Mouse (Mus musculus) midbrain, embryonic 10.5 days (tissue): ENCODE measurements around the gene Lgr4. TPM values are rescaled to one million over a fixed set of nuclear protein-coding genes. Genes with fewer than 3 reads are reported as not detected.
A peak's percentile ranks its signal among the peaks of the same experiment; 100 is the strongest.

ENCODE experiments used
- DNase-seq: peaks from one replicate; pipeline ENCODE4 v3.0.0-alpha.2; 2017; ENCODE audit warnings: low spot score
- H3K27ac ChIP-seq: fragments of 300-500 bp; sonication (generic); replicated peaks from 2 replicates; pipeline ENCODE4 v1.5.1; 2016; ENCODE audit warnings: mild to moderate bottlenecking
- H3K27me3 ChIP-seq: fragments of 300-500 bp; sonication (generic); 2 replicates; pipeline ENCODE4 v1.6.1; 2016; ENCODE audit warnings: low read depth, mild to moderate bottlenecking; ENCODE audit not compliant: poor library complexity, severe bottlenecking
- H3K36me3 ChIP-seq: fragments of 300-500 bp; sonication (generic); 2 replicates; pipeline ENCODE4 v1.6.1; 2016; ENCODE audit warnings: mild to moderate bottlenecking, moderate library complexity
- H3K4me1 ChIP-seq: fragments of 300-500 bp; sonication (generic); 2 replicates; pipeline ENCODE4 v1.6.1; 2016
- H3K4me3 ChIP-seq: fragments of 300-500 bp; sonication (generic); 2 replicates; pipeline ENCODE4 v1.5.1; 2016; ENCODE audit warnings: mild to moderate bottlenecking, moderate library complexity
- H3K9me3 ChIP-seq: fragments of 300-500 bp; sonication (generic); replicated peaks from 2 replicates; pipeline ENCODE4 v1.6.1; 2016; ENCODE audit warnings: mild to moderate bottlenecking
- WGBS: fragments of 180-500 bp; shearing (Covaris S2); methylation state at CpG from one replicate; pipeline ENCODE4 v1.1.7; 2016; 5-methylcytosine and 5-hydroxymethylcytosine counted together
- polyA plus RNA-seq: library from polyadenylated mRNA; unstranded; fragments of >200 nt; fragmentation: Nextera tagmentation; extraction: Ambion mirVana; gene quantifications from 2 replicates; pipeline ENCODE4 v1.2.1, GENCODE M21; 2016

Lgr4 gene
- polyA plus RNA-seq, 1 experiment from 2014 or later, result 12.7 TPM

DNA sequence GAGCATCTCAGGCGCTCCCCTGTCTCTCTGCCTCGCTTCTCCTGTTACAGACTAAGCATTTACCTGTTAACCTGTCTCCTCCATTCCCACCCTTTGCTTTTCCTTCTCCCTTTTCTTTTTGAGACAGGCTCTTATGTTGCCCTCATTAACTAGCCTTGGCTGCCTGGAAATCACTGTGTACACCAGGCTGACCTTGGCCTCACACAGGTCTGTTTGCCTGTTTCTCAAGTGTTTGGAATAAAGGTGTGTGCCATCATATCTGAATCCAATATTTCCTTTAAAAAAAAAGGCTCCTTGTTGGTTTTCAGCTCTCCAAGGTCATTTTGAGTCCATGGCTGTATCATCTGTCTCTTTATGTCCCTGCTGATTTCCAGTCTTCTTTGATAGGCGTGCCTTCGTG lies 9.5 kb downstream of the Lgr4 start:
- peaks cover 11% of the 10 kb centered on the region for H3K4me1 ChIP-seq
- no peak overlapping the region for H3K27ac ChIP-seq
- no peak overlapping the region for H3K4me3 ChIP-seq
- WGBS, result 98% methylated on average over 4 of the region's 4 CpGs
- no peaks in the 10 kb centered on the region for H3K27me3 ChIP-seq
- H3K9me3 ChIP-seq, result no peaks in the 10 kb centered on the region
- peaks cover 11% of the 10 kb centered on the region for H3K36me3 ChIP-seq
- no peak for DNase-seq

- DNase-seq, result no peak
- Histone ChIP-seq H3K9me3 (no peaks in the 10 kb centered on the region), H3K36me3 (peaks cover 11% of the 10 kb centered on the region), H3K4me1 (peaks cover 15% of the 10 kb centered on the region), H3K27me3 (peaks cover 4% of the 10 kb centered on the region; the same call in 1 of the 2 replicates), H3K27ac (no peak overlapping the region), H3K4me3 (no peak overlapping the region)
- 87% methylated on average over 7 of the region's 7 CpGs for WGBS
Measured at GRCm38 (mm10) chr2:109927446-109927845, 10.0 kb downstream of the Lgr4 start.

GRCm38 (mm10) chr2:109927876-109928275 lies 10.4 kb downstream of the Lgr4 start:
- H3K4me3 ChIP-seq, result no peak overlapping the region
- DNase-seq, result no peak
- peaks cover 11% of the 10 kb centered on the region for H3K36me3 ChIP-seq
- H3K27me3 ChIP-seq, result peaks cover 6% of the 10 kb centered on the region
- peaks cover 16% of the 10 kb centered on the region for H3K4me1 ChIP-seq
- no peak overlapping the region for H3K27ac ChIP-seq
- no peaks in the 10 kb centered on the region for H3K9me3 ChIP-seq

- no peak overlapping the region for H3K27ac ChIP-seq
- DNase-seq, result no peak
- H3K4me3 ChIP-seq, result no peak overlapping the region
- WGBS, result 77% methylated on average over 4 of the region's 4 CpGs
- no peaks in the 10 kb centered on the region for H3K9me3 ChIP-seq
- H3K36me3 ChIP-seq, result peaks cover 11% of the 10 kb centered on the region
- peaks cover 20% of the 10 kb centered on the region for H3K4me1 ChIP-seq
- peaks cover 15% of the 10 kb centered on the region for H3K27me3 ChIP-seq
Measured at GRCm38 (mm10) chr2:109928791-109929190, 11.3 kb downstream of the Lgr4 start.

DNA sequence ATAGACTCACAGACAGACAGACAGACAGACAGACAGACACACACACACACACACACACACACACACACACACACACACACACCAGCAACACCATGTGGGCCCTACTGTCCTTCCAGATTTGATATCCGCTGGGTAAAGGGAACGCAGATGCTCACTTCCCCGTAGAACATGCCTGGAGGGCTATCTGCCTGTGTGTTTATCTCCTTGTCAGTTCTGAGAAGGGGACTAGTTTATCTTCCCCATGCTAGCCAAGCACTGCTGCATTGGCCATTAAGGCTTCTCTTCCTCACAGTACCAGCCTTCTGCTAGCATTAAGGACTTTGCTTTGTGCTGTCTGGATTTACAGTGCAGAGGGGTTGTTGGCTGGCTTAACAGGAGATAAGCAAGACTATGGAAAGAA lies 11.8 kb downstream of the Lgr4 start:
- no peak overlapping the region for H3K4me3 ChIP-seq
- H3K9me3 ChIP-seq, result no peaks in the 10 kb centered on the region
- no peak overlapping the region for H3K27ac ChIP-seq
- H3K36me3 ChIP-seq, result peaks cover 11% of the 10 kb centered on the region
- H3K27me3 ChIP-seq, result peaks cover 19% of the 10 kb centered on the region
- no peak for DNase-seq
- H3K4me1 ChIP-seq, result peaks cover 17% of the 10 kb centered on the region
- WGBS, result 87% methylated on average over 3 of the region's 3 CpGs

- 96% methylated on average over 5 of the region's 5 CpGs for WGBS
- H3K4me3 ChIP-seq, result no peak overlapping the region
- DNase-seq, result no peak
Measured at GRCm38 (mm10) chr2:109930366-109930765, 12.9 kb downstream of the Lgr4 start.

GRCm38 (mm10) chr2:109930771-109931170 lies 13.3 kb downstream of the Lgr4 start:
- 91% methylated on average over 4 of the region's 4 CpGs for WGBS
- H3K4me3 ChIP-seq, result no peak overlapping the region
- H3K9me3 ChIP-seq, result no peaks in the 10 kb centered on the region
- no peak overlapping the region for H3K27ac ChIP-seq
- peaks cover 8% of the 10 kb centered on the region for H3K36me3 ChIP-seq
- peaks cover 34% of the 10 kb centered on the region for H3K27me3 ChIP-seq
- no peak for DNase-seq
- peaks cover 29% of the 10 kb centered on the region for H3K4me1 ChIP-seq

More at GRCm38 (mm10) chr2:109930366-109930765, 12.9 kb downstream of the Lgr4 start:
- Histone ChIP-seq H3K27ac (no peak overlapping the region), H3K36me3 (peaks cover 11% of the 10 kb centered on the region), H3K9me3 (no peaks in the 10 kb centered on the region), H3K27me3 (peaks cover 30% of the 10 kb centered on the region), H3K4me1 (peaks cover 25% of the 10 kb centered on the region)

DNA sequence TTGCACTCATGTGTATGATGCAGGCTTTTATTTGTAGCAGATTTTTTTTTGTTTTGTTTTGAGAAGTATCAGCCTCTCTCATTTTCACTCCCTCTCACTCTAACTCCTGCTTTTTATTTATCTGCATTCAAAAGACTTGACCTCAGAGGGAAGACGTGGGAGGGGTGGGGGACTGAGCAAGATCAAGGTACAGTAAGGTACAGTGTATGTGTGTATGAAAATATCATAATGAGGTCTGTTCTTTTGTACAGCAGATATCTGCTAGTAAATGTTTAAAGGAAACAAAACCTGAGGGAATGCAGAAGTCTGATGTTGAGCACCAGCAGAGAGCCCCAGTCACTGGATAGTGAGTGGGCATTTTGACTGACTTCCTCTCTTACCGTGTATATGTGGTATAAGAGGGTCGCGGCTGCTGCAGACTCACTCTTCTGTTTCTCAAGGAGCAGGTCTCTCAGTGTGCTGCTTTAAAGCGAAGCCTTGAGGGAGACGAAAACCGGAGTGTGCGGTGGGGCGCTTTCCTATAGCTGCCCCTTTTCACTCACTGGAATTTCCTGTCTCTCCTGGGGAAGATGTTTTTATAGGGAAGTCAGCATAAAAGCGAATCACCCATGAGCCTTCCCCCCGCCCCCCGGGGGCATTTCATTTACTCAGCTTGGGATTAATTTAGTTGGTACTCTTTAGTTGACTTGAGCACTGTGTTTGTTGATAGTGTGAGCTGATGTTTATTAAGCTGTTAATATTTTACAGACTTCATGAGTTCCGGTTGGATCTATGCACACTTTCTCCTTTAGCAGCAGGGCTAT lies 14.7 kb downstream of the Lgr4 start:
- Histone ChIP-seq H3K27me3 (peaks cover 39% of the 10 kb centered on the region), H3K4me1 (peaks cover 39% of the 10 kb centered on the region), H3K27ac (no peak overlapping the region), H3K4me3 (no peak overlapping the region), H3K9me3 (no peaks in the 10 kb centered on the region), H3K36me3 (no peaks in the 10 kb centered on the region)
- 60% methylated on average over 13 of the region's 13 CpGs for WGBS
- DNase-seq, result no peak

DNA sequence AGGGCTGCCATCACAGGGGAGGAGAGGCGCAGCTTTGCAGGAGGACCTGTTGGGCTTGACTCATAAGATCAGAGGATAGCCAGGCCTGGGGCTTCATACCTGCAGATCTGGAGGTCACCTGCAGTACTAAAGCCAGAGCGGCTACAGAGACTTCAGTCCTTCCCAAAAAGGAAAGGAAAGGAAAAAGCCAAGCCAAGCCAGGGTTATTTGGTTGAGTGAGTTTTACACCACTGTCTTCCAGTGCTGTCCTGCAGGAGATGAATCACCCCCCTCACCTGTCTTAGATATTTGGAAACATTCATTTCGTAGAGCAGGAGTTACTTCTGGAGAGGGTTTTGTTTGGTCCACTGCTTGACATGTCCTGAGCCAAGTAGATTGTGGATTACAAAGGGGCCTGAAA lies 15.7 kb downstream of the Lgr4 start:
- no peak overlapping the region for H3K27ac ChIP-seq
- peaks cover 46% of the 10 kb centered on the region for H3K27me3 ChIP-seq
- H3K4me1 ChIP-seq, result peaks cover 39% of the 10 kb centered on the region
- no peak overlapping the region for H3K4me3 ChIP-seq
- DNase-seq, result no peak
- no peaks in the 10 kb centered on the region for H3K36me3 ChIP-seq
- H3K9me3 ChIP-seq, result no peaks in the 10 kb centered on the region
- WGBS, result 90% methylated on average over 3 of the region's 3 CpGs

DNA sequence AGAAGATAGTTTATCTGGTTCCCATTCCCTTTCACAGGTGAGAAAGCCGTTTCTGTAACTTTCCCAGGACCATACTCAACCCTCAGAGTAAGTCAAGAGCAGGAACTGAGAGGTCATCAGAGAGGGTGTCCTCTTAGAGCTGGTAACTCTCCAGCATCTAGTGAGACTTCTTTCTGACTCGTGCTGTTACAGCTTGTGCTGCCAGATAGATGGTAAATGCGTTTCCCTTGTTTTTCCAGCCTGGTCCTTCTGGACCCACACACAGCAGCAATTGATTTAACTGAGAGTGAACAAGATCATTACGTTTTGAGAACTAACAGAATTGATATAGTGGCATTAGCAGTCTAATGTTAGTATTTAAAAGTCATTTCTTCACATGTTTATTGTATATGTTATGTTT lies 16.6 kb downstream of the Lgr4 start:
- Histone ChIP-seq H3K27ac (no peak overlapping the region), H3K9me3 (no peaks in the 10 kb centered on the region), H3K4me3 (no peak overlapping the region), H3K4me1 (peaks cover 39% of the 10 kb centered on the region), H3K36me3 (0 out of 2 replicates have a peak, but pooled peaks cover 3% of the 10 kb centered on the region), H3K27me3 (peaks cover 54% of the 10 kb centered on the region)
- 88% methylated on average over 4 of the region's 4 CpGs for WGBS
- DNase-seq, result no peak

- H3K27ac ChIP-seq, result no peak overlapping the region
- H3K27me3 ChIP-seq, result peaks cover 63% of the 10 kb centered on the region
- DNase-seq, result no peak
- peaks cover 42% of the 10 kb centered on the region for H3K4me1 ChIP-seq
- 95% methylated on average over 3 of the region's 3 CpGs for WGBS
- 0 out of 2 replicates have a peak, but pooled peaks cover 3% of the 10 kb centered on the region for H3K36me3 ChIP-seq
- H3K9me3 ChIP-seq, result no peaks in the 10 kb centered on the region
- no peak overlapping the region for H3K4me3 ChIP-seq
Measured at GRCm38 (mm10) chr2:109935194-109935593, 17.7 kb downstream of the Lgr4 start.

DNA sequence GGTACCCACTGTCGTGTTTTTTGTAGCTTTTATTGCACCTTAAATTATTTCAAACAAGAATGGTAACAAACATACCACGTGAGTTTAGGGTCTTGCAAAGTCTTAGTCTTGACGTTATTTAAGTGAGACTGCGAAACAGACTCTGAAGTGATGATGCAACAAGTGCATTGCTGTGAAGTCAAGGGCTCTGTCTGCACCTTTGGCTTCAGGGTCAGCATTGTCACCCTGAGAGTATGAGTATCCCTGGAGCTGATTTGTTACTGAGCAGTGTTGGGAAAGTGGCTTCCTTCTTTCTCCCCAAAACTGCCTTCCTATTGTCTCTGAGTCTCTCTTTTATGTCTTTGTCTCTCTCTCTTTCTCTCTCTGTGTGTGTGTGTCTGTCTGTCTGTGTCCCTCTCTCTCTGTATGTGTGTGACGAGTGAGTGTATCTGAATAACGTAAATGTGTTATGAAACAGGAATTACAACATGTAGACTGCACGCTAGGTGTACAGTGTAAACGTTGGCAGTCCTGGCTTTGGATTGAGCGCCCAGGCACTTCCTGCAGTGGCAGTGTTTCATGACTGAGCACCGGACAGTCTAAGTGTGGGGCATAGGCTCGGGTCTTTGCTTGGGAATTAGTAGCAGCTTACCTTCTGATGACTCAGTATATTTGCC lies 18.4 kb downstream of the Lgr4 start:
- WGBS, result 58% methylated on average over 11 of the region's 11 CpGs
- Histone ChIP-seq H3K27me3 (peaks cover 67% of the 10 kb centered on the region), H3K4me3 (no peak overlapping the region)

DNA sequence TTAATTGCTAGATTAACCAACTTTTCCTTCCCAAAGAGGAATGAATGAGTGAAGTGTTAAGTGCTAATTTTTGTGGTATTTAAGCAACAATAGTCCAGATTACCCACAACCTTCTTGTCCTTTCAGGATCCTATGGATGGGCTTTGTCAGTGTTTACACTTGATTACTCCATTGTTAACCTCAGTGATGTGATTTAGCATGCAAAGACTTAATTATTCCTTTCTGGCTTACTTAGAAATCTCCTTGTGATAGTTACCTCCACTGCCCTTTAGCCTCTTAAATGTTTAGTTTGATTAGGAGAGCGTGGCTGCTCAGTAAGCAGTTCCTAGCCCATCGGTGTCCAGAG lies 18.9 kb downstream of the Lgr4 start:
- Histone ChIP-seq H3K36me3 (0 out of 2 replicates have a peak, but pooled peaks cover 3% of the 10 kb centered on the region), H3K4me3 (no peak overlapping the region), H3K27me3 (peaks cover 67% of the 10 kb centered on the region), H3K4me1 (peaks cover 48% of the 10 kb centered on the region), H3K9me3 (no peaks in the 10 kb centered on the region), H3K27ac (no peak overlapping the region)
- DNase-seq, result no peak
- WGBS, result 37% methylated on average over 2 of the region's 2 CpGs

More for the DNA sequence above, 18.4 kb downstream of the Lgr4 start:
- peak overlapping the region; percentile 17; the same call in 1 of the 2 replicates for H3K27ac ChIP-seq
- 0 out of 2 replicates have a peak, but pooled peaks cover 3% of the 10 kb centered on the region for H3K36me3 ChIP-seq
- H3K9me3 ChIP-seq, result no peaks in the 10 kb centered on the region
- no peak for DNase-seq
- H3K4me1 ChIP-seq, result peaks cover 45% of the 10 kb centered on the region
